Mouse (Mus musculus) frontal cortex, adult (tissue): ENCODE measurements around the gene Icmt.
A peak's percentile ranks its signal among the peaks of the same experiment; 100 is the strongest.

Experiments
- ATAC-seq: cut with Nextera tagmentation; 2 replicates; pipeline ENCODE4 v1.9.2; 2017; ENCODE audit warnings: mild to moderate bottlenecking, moderate library complexity, mixed read lengths; ENCODE audit not compliant: low TSS enrichment

Gene Icmt

GRCm38 (mm10) chr4:152296874-152297861 lies at the start of gene Icmt:
Gene Icmt (plus strand): TSS chr4:152297227.
- peak; percentile 93 for ATAC-seq

- no peak for ATAC-seq
Observed at GRCm38 (mm10) chr4:152250615-152251014, 46.4 kb upstream of the Icmt start.

GRCm38 (mm10) chr4:152253183-152253759 lies 43.8 kb upstream of the Icmt start:
- no peak for ATAC-seq

GRCm38 (mm10) chr4:152257070-152257469 lies 40.0 kb upstream of the Icmt start:
- peak; percentile 56 for ATAC-seq

- no peak for ATAC-seq
Observed at GRCm38 (mm10) chr4:152260451-152260850, 36.6 kb upstream of the Icmt start.

GRCm38 (mm10) chr4:152262187-152262586 lies 34.8 kb upstream of the Icmt start:
- no peak for ATAC-seq

GRCm38 (mm10) chr4:152263089-152263488 lies 33.9 kb upstream of the Icmt start:
- no peak for ATAC-seq

- no peak for ATAC-seq
Observed at GRCm38 (mm10) chr4:152263512-152264176, 33.4 kb upstream of the Icmt start.

- ATAC-seq: no peak
Observed at GRCm38 (mm10) chr4:152264177-152264530, 32.9 kb upstream of the Icmt start.

GRCm38 (mm10) chr4:152264867-152265568 lies 32.0 kb upstream of the Icmt start:
- no peak for ATAC-seq

- ATAC-seq: no peak
Observed at GRCm38 (mm10) chr4:152265791-152266190, 31.2 kb upstream of the Icmt start.

GRCm38 (mm10) chr4:152266236-152266895 lies 30.7 kb upstream of the Icmt start:
- peak; percentile 72 for ATAC-seq

GRCm38 (mm10) chr4:152267748-152268369 lies 29.2 kb upstream of the Icmt start:
- no peak for ATAC-seq

GRCm38 (mm10) chr4:152269967-152270366 lies 27.1 kb upstream of the Icmt start:
- ATAC-seq: no peak

GRCm38 (mm10) chr4:152270599-152270998 lies 26.4 kb upstream of the Icmt start:
- no peak for ATAC-seq

- ATAC-seq: no peak
Observed at GRCm38 (mm10) chr4:152271334-152271733, 25.7 kb upstream of the Icmt start.

- ATAC-seq: no peak
Observed at GRCm38 (mm10) chr4:152272006-152272405, 25.0 kb upstream of the Icmt start.

- ATAC-seq: no peak
Observed at GRCm38 (mm10) chr4:152272449-152273049, 24.5 kb upstream of the Icmt start.

GRCm38 (mm10) chr4:152273191-152273590 lies 23.8 kb upstream of the Icmt start:
- no peak for ATAC-seq

GRCm38 (mm10) chr4:152273621-152274236 lies 23.3 kb upstream of the Icmt start, which contains the start of gene Gpr153:
Gene Gpr153 (plus strand): TSS chr4:152274232.
- peak; percentile 18 for ATAC-seq
